Mouse (Mus musculus): Measurements from ENCODE around the gene Kansl1. TPM values are rescaled to one million over a fixed set of nuclear protein-coding genes. Genes with fewer than 3 reads are reported as not detected.

The Kansl1 gene
- polyA plus RNA-seq, 2 experiments from 2014 or later = 51.4 to 53.0 TPM

- no peak for ATAC-seq
Measured at GRCm38 (mm10) chr11:104438450-104438849, 30.2 kb downstream of the Kansl1 start.

DNA sequence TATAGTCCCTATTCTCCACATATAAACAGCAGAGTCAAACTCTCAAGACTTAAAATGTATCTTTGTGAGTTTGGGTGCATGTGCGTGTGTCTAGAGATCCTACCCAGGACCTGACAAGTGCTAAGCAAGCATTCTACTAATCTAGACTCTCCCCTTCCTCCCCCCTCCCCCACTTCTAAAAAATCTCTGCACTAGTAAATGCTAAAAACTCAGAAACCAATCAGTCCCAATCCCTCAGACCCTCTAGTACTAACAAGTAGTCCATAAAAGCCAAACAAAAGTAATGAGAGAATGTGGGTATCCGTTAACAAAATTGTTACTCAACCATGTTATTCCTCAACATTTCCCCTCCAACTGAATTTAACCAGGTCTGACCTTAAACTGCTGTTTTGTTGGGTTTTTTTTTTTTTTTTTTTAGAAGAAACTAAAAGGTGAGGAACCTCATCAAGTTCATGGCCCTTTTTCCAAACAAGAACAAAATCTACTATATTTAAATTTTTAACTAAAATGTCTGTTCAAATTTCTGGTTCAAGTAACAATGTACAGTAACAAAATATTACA is 32.2 kb downstream of the Kansl1 start:
- no peak for ATAC-seq

- no peak for ATAC-seq
Measured at GRCm38 (mm10) chr11:104435753-104436152, 32.9 kb downstream of the Kansl1 start.

- ATAC-seq = no peak
Measured at GRCm38 (mm10) chr11:104435141-104435540, 33.5 kb downstream of the Kansl1 start.

GRCm38 (mm10) chr11:104432251-104432650 is 36.4 kb downstream of the Kansl1 start:
- ATAC-seq = no peak

GRCm38 (mm10) chr11:104431807-104432206 is 36.9 kb downstream of the Kansl1 start:
- ATAC-seq = no peak

DNA sequence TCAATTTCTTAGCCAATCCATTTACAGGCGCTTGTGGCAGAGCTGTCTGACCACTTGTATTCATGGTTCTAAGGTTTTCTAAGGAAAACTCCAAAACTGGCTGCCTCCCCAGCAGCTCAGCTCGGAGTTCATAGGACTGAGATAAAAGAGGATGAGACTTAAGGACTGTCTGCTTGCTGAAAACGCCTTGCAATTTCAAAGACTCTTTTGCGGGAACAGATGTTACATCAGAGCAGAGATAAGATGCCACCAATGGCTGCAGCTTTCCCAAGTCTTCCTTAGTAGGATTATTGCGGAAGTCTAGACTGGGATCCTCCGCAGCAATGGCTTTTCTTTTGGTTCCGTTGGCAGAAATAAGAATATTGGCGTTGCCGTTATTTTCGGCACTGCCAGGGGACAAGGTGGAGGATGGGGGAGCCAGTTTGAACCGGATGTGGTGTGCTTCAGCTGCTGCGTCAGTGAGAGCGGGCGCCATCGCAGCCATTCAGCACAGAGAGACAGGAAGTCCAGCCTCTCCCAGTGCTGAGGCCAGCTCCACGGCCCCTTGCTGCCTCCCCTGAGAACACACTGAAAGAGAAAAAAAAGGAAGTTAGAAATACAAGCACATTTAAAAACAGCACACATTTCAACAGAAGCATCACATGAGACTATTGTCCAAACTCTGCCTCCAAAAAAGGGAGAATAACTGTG is 43.8 kb downstream of the Kansl1 start:
- peak; percentile 100 for ATAC-seq

DNA sequence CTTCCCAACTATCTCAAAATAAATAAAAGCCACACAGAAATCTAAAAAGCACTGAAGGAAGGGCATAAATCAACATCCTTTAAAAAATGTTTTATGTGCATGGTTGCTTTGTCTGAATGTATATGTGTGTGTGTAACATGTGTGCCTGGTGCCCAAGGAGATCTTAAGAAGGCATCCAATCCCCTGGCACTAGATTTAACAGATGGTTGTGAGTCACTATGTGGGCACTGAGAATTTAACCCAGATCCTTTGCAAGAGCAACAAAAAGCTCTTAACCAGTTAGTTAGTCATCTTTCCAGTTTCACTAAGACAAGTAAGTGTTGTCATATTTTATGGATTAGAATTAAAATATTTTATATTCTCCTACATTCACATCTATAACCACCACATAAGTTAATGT is 56.4 kb downstream of the Kansl1 start:
- ATAC-seq = no peak

DNA sequence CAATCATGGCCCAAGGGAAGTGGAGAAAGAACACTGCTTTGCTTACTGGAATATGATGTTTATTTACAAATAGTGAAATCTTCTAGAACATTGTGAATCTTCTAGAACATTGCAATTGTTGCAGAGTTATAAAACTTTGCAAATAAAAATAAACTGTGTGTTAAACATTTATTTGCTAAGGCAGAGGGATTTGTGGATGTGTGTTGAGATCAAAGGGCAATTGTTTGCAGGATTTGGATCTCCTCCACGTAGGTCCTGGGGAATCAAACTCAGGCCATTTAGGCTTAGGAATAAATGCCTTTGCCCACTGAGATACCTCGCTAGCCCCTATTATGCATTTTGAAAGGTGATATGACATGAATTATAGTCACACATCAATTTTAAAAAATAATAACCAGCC is 61.3 kb downstream of the Kansl1 start:
- no peak for ATAC-seq

DNA sequence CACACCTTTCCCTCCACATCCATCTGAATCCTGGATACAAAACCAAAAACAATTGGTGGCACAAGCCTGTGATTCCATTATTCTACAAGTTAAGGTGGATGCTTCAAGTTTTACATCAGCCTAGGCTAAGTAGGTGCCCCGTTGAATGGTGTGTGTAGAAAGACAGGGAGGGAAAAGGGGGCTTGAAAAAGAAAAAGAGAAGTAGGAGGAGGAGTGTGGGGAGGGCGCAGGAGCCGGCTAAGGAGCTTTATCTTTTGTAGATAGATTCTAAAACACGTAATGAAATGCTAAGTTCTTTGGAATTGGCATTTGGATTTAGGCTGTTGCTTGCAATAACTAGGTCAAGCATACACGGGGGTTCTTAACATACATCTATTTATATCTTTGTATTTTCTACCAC is 67.7 kb downstream of the Kansl1 start:
- ATAC-seq = no peak

DNA sequence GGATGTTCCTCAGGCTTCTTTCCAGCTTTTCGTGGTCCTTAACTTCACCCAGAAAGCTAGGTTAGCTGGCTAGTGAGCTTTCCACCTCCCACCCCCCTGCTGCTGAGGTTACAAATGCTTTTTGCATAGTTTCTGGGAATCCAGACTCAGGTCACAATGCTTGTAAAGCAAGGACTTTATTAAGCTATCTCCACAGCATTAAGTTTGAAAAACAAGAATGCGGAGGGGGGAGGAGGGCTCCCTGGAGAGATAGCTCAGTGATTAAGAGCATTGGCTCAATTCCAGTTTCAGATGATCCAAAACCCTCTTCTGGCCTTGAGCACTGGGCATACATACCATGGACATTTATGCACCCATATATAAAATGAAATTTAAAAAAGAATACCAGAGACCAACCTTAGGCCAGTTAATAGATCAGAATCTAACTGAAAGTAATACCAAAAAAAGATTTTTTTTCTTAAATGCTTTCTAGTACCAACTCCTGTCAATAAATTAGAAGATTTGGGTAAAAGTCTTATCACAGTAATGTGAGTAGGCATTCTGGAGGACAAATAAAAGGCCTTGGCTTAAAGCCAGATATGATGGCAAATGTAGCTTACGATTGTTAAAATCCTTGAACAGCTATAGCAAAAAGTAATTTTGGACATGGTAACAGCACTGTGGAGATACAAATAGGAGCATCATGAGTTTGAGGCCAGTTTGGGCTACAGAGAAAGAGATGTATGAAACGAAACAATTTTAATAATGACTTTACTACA is 69.0 kb downstream of the Kansl1 start:
- no peak for ATAC-seq

- no peak for ATAC-seq
Measured at GRCm38 (mm10) chr11:104395648-104396047, 73.0 kb downstream of the Kansl1 start.

DNA sequence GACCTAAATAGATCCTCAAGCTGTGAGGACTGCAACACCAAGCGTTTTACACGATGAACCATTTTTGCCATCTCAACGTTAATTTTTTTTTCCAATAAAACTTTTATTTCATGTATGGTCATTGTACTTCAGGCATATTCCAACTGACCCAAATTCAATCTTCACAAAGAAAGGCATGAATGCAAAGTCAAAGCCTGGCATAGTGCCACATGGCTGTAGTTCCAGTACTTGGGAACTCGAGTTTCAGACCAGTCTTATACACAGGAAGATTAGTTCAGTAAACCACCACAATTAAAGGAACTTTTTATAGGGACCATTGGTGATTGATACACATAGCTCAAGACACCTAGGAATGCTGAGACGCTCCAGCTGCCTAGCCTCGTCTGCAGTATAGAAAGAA is 75.5 kb downstream of the Kansl1 start:
- ATAC-seq = no peak

GRCm38 (mm10) chr11:104392153-104392552 is 76.5 kb downstream of the Kansl1 start:
- no peak for ATAC-seq

- ATAC-seq = no peak
Measured at GRCm38 (mm10) chr11:104387284-104387683, 81.4 kb downstream of the Kansl1 start.

- no peak for ATAC-seq
Measured at GRCm38 (mm10) chr11:104386595-104386994, 82.1 kb downstream of the Kansl1 start.

- no peak for ATAC-seq
Measured at GRCm38 (mm10) chr11:104383167-104383810, 85.4 kb downstream of the Kansl1 start.

DNA sequence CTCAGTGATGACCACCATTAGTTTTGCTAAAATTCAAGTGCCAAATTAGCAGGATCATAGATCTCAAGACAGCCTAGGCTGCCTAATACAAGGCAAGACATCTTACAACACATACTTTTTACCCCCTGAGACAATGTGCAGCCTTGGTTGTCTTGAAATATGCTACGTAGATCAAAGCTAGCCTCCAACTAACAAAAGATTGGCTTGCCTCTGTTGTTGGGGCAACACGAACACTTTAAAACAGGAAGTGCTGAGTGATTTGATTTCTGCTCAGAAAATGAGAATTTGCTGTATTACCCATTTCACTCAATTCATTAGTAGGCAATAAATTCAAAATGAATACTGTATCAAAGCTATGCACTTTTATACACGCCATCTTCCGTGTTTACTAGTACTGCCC is 86.8 kb downstream of the Kansl1 start:
- peak; percentile 76 for ATAC-seq

GRCm38 (mm10) chr11:104379635-104380034 is 89.0 kb downstream of the Kansl1 start:
- no peak for ATAC-seq

- ATAC-seq = no peak
Measured at GRCm38 (mm10) chr11:104376291-104376690, 92.4 kb downstream of the Kansl1 start.

DNA sequence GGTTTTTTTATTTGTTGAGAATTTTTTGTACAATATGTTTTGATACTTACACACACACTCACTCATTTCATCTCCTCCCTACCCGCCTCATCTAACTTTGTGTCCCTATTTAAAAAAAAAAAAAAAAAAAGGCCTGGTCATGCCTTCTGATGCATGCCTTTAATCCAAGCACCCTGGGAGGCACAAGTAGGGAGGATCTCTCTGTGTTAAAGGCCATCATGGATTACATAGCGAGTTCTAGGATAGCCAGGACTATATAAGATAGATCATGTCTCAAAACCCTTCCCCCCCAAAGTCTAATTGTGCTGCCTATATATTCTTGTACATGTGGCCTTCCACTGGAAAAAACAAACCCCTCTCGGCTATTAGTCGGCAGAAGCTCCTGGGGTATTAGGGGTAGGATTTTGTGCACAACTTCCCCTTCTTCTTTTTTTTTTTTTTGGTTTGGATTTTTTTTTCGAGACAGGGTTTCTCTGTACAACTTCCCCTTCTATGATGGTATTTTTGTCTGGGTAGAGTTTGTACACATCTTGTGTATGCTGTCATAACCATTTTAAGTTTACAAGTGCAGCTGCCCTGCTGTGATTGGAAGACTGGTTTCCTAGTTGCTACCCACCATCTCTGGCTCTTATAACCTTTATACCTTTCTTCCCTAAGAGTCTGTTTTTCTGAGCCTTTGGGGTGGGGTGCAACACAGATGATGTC is 101.0 kb downstream of the Kansl1 start:
- ATAC-seq = no peak

- no peak for ATAC-seq
Measured at GRCm38 (mm10) chr11:104363823-104364600, 104.6 kb downstream of the Kansl1 start.
